Mouse (Mus musculus) megakaryocyte, embryonic 14.5 days (primary cell): Measurements from ENCODE around the gene Esm1. TPM values are rescaled to one million over a fixed set of nuclear protein-coding genes. Genes with fewer than 3 reads are reported as not detected.

Experiments used
- H3K27me3 ChIP-seq: replicated peaks from 2 replicates; pipeline ENCODE3; 2012; ENCODE audit warnings: inconsistent platforms
- H3K36me3 ChIP-seq: replicated peaks from 2 replicates; pipeline ENCODE3; 2012; ENCODE audit warnings: low read length, inconsistent platforms, mixed read lengths
- H3K4me1 ChIP-seq: 2 replicates; pipeline ENCODE4 v1.6.1; 2012; ENCODE audit warnings: inconsistent platforms
- H3K4me3 ChIP-seq: replicated peaks from 2 replicates; pipeline ENCODE3; 2012; ENCODE audit warnings: moderate library complexity, mild to moderate bottlenecking, inconsistent platforms
- H3K9me3 ChIP-seq: 2 replicates; pipeline ENCODE4 v1.6.1; 2012; ENCODE audit warnings: inconsistent platforms
- FLI1 ChIP-seq: IDR thresholded peaks from 2 replicates; pipeline ENCODE4 v1.6.1; 2012; ENCODE audit warnings: low read length, inconsistent platforms, mixed read lengths
- GATA1 ChIP-seq: IDR thresholded peaks from 3 replicates; pipeline ENCODE4 v1.6.1; 2012; ENCODE audit warnings: mixed read lengths, low read length, inconsistent platforms, borderline replicate concordance
- polyA plus RNA-seq: library from polyadenylated mRNA; stranded (reverse); fragments of >175 nt; gene quantifications from 2 replicates; pipeline ENCODE4 v1.2.3, GENCODE M21; 2012; ENCODE audit warnings: low replicate concordance; ENCODE audit not compliant: insufficient read depth

Gene Esm1
- not detected in 2 replicates for polyA plus RNA-seq

- TF ChIP-seq FLI1 (no peak), GATA1 (no peak)
- H3K27me3 ChIP-seq = peaks cover 19% of the 10 kb centered on the region
- peak within 1 kb of the TSS; percentile 21 for H3K4me3 ChIP-seq
- H3K4me1 ChIP-seq = peaks cover 4% of the 10 kb centered on the region; the same call in 1 of the 2 replicates
- no peaks in the 10 kb centered on the region for H3K36me3 ChIP-seq
- peaks cover 6% of the 10 kb centered on the region; the same call in 1 of the 2 replicates for H3K9me3 ChIP-seq
Measured at GRCm38 (mm10) chr13:113209624-113210023, at the start of gene Esm1. TSS of gene Esm1 (plus strand) at chr13:113209659.

- H3K4me1 ChIP-seq = no peaks in the 10 kb centered on the region
- H3K9me3 ChIP-seq = peaks cover 2% of the 10 kb centered on the region; the same call in 1 of the 2 replicates
- no peak overlapping the region for H3K4me3 ChIP-seq
- no peak for TF ChIP-seq FLI1
- no peak for TF ChIP-seq GATA1
- no peaks in the 10 kb centered on the region for H3K36me3 ChIP-seq
- no peaks in the 10 kb centered on the region for H3K27me3 ChIP-seq
Measured at GRCm38 (mm10) chr13:113164252-113165005, 45.0 kb upstream of the Esm1 start.

GRCm38 (mm10) chr13:113168018-113168534 lies 41.4 kb upstream of the Esm1 start:
- TF ChIP-seq FLI1 = no peak
- TF ChIP-seq GATA1 = no peak
- Histone ChIP-seq H3K9me3 (no peaks in the 10 kb centered on the region; the same call in 1 of the 2 replicates), H3K27me3 (no peaks in the 10 kb centered on the region), H3K4me3 (no peak overlapping the region), H3K4me1 (no peaks in the 10 kb centered on the region), H3K36me3 (no peaks in the 10 kb centered on the region)

GRCm38 (mm10) chr13:113170256-113170655 lies 39.2 kb upstream of the Esm1 start:
- TF ChIP-seq GATA1 = no peak
- no peak for TF ChIP-seq FLI1
- Histone ChIP-seq H3K36me3 (no peaks in the 10 kb centered on the region), H3K4me3 (no peak overlapping the region), H3K27me3 (no peaks in the 10 kb centered on the region), H3K4me1 (no peaks in the 10 kb centered on the region), H3K9me3 (no peaks in the 10 kb centered on the region; the same call in 1 of the 2 replicates)

- no peaks in the 10 kb centered on the region for H3K36me3 ChIP-seq
- TF ChIP-seq GATA1 (no peak), FLI1 (no peak)
- H3K4me1 ChIP-seq = no peaks in the 10 kb centered on the region
- no peak overlapping the region for H3K4me3 ChIP-seq
- H3K9me3 ChIP-seq = no peaks in the 10 kb centered on the region; the same call in 1 of the 2 replicates
- H3K27me3 ChIP-seq = no peaks in the 10 kb centered on the region
Measured at GRCm38 (mm10) chr13:113174162-113174561, 35.3 kb upstream of the Esm1 start.

- Histone ChIP-seq H3K36me3 (no peaks in the 10 kb centered on the region), H3K9me3 (peaks cover 17% of the 10 kb centered on the region), H3K4me1 (no peaks in the 10 kb centered on the region), H3K4me3 (no peak overlapping the region), H3K27me3 (no peaks in the 10 kb centered on the region)
- TF ChIP-seq GATA1 (no peak), FLI1 (no peak)
Measured at GRCm38 (mm10) chr13:113183310-113183709, 26.1 kb upstream of the Esm1 start.

GRCm38 (mm10) chr13:113183720-113184119 lies 25.7 kb upstream of the Esm1 start:
- Histone ChIP-seq H3K4me1 (no peaks in the 10 kb centered on the region), H3K9me3 (peaks cover 19% of the 10 kb centered on the region), H3K36me3 (no peaks in the 10 kb centered on the region), H3K27me3 (no peaks in the 10 kb centered on the region), H3K4me3 (no peak overlapping the region)
- TF ChIP-seq GATA1 (no peak), FLI1 (no peak)

GRCm38 (mm10) chr13:113196808-113197674 lies 12.4 kb upstream of the Esm1 start:
- H3K4me1 ChIP-seq = peaks cover 9% of the 10 kb centered on the region; the same call in 1 of the 2 replicates
- TF ChIP-seq GATA1 (no peak), FLI1 (no peak)
- no peaks in the 10 kb centered on the region for H3K36me3 ChIP-seq
- H3K9me3 ChIP-seq = no peaks in the 10 kb centered on the region
- no peaks in the 10 kb centered on the region for H3K27me3 ChIP-seq
- no peak overlapping the region for H3K4me3 ChIP-seq

- peak overlapping the region; percentile 86 for H3K4me3 ChIP-seq
- H3K9me3 ChIP-seq = no peaks in the 10 kb centered on the region
- H3K4me1 ChIP-seq = peaks cover 9% of the 10 kb centered on the region; the same call in 1 of the 2 replicates
- no peak for TF ChIP-seq GATA1
- TF ChIP-seq FLI1 = no peak
- no peaks in the 10 kb centered on the region for H3K27me3 ChIP-seq
- no peaks in the 10 kb centered on the region for H3K36me3 ChIP-seq
Measured at GRCm38 (mm10) chr13:113197872-113198502, 11.5 kb upstream of the Esm1 start.

- no peak for TF ChIP-seq FLI1
- TF ChIP-seq GATA1 = no peak
- Histone ChIP-seq H3K4me1 (peaks cover 9% of the 10 kb centered on the region; the same call in 1 of the 2 replicates), H3K4me3 (no peak overlapping the region), H3K27me3 (no peaks in the 10 kb centered on the region), H3K36me3 (no peaks in the 10 kb centered on the region), H3K9me3 (no peaks in the 10 kb centered on the region)
Measured at GRCm38 (mm10) chr13:113199331-113199730, 10.1 kb upstream of the Esm1 start.
